Mouse (Mus musculus): ENCODE measurements around the gene Ints7.

- TF ChIP-seq CTCF (IDR thresholded peaks at IDR 0.05; ENCODE audit: extremely low read depth, insufficient read length, insufficient replicate concordance, low read depth, low read length) = no peak
- no peak for TF ChIP-seq POLR2A (IDR thresholded peaks at IDR 0.05; ENCODE audit: low read depth, low read length)
Observed at GRCm38 (mm10) chr1:191543747-191544146, 31.7 kb upstream of the Ints7 start.

Data from small intestine, adult 2 months (tissue).